Mouse (Mus musculus) hindbrain, embryonic 14.5 days (tissue): ENCODE data around the gene Tmem135. TPM values are rescaled to one million over a fixed set of nuclear protein-coding genes. Genes with fewer than 3 reads are reported as not detected.

Source experiments
- ATAC-seq: fragments of 200-750 bp; cut with Nextera tagmentation; 2 replicates; pipeline ENCODE4 v1.8.0; 2017; ENCODE audit warnings: moderate number of reproducible peaks, mild to moderate bottlenecking, moderate TSS enrichment, moderate library complexity; ENCODE audit not compliant: low FRiP score
- DNase-seq: peaks from one replicate; pipeline ENCODE4 v3.0.0-alpha.2; 2015; ENCODE audit warnings: low spot score
- H3K27ac ChIP-seq: fragments of 300-500 bp; sonication (generic); 2 replicates; pipeline ENCODE4 v1.5.1; 2014; ENCODE audit warnings: mild to moderate bottlenecking, moderate library complexity
- H3K27me3 ChIP-seq: fragments of 300-500 bp; sonication (generic); 2 replicates; pipeline ENCODE4 v1.6.1; 2014; ENCODE audit warnings: mild to moderate bottlenecking, low read length, mixed read lengths; ENCODE audit not compliant: control insufficient read depth, insufficient read depth
- H3K36me3 ChIP-seq: fragments of 300-500 bp; sonication (generic); replicated peaks from 2 replicates; pipeline ENCODE4 v1.6.1; 2014; ENCODE audit not compliant: control insufficient read depth, insufficient read depth
- H3K4me1 ChIP-seq: fragments of 300-500 bp; sonication (generic); replicated peaks from 2 replicates; pipeline ENCODE4 v1.6.1; 2014; ENCODE audit warnings: antibody characterized with exemption, low read length, mixed read lengths; ENCODE audit not compliant: control insufficient read depth, insufficient read depth
- H3K4me2 ChIP-seq: fragments of 300-500 bp; sonication (generic); replicated peaks from 2 replicates; pipeline ENCODE4 v1.6.1; 2014; ENCODE audit warnings: mild to moderate bottlenecking, moderate library complexity
- H3K4me3 ChIP-seq: fragments of 300-500 bp; sonication (generic); replicated peaks from 2 replicates; pipeline ENCODE4 v1.5.1; 2014; ENCODE audit warnings: mild to moderate bottlenecking, low read length
- H3K9ac ChIP-seq: fragments of 300-500 bp; sonication (generic); 2 replicates; pipeline ENCODE4 v1.6.1; 2014
- H3K9me3 ChIP-seq: fragments of 300-500 bp; sonication (generic); 2 replicates; pipeline ENCODE4 v1.6.1; 2016; ENCODE audit warnings: low read length; ENCODE audit not compliant: control insufficient read depth
- WGBS: fragments of 180-500 bp; shearing (Covaris S2); extraction: QIAGEN DNeasy Blood & Tissue Kit; methylation state at CpG from one replicate; pipeline ENCODE4 v1.1.7; 2014; 5-methylcytosine and 5-hydroxymethylcytosine counted together
- polyA plus RNA-seq: library from polyadenylated mRNA; unstranded; fragments of >200 nt; fragmentation: Nextera tagmentation; extraction: Ambion mirVana; gene quantifications from 2 replicates; pipeline ENCODE4 v1.2.1, GENCODE M21; 2014

The Tmem135 gene
- polyA plus RNA-seq, result 30.9 and 32.7 TPM in 2 replicates

DNA sequence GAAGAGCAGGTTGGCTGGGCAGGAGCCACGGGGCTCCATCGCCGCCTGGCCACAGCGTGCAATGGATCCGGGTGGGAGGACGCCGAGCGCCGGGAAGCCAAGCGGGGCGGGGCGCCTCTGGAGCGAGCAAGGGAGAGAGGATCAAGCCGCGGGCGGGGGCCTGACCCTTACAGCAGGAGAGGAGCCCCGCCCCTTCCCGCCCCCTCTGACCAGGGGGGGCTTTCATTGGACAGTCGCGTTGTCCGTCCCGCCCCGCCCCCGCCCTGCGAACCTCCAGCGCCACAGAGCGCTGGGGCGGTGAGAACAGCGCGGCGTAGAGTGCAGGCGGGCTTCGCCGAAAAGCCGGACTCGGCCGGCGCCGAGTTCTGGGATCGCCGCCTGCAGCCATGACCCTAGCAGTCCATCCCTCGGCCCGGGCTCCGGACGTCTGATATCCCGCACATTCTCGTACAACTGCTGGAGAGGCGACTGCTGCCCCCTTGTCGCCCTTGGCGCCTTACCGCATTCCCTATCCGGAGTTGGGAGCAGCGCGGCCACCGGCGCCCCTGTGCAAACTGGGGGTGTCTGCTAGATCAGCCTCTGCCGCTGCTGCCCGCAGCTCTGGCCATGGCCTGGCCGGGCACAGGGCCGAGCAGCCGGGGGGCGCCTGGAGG, at the start of gene Tmem135, which contains the start of gene Fzd4:
Gene Tmem135 (minus strand): TSS at position 142 of the 653 bp plus-strand sequence.
Gene Fzd4 (plus strand): TSS at position 275 of the 653 bp plus-strand sequence.
- peak; percentile 87 for DNase-seq
- Histone ChIP-seq H3K9ac (peak within 1 kb of the TSS; percentile 75), H3K9me3 (no peaks in the 10 kb centered on the region), H3K4me1 (peaks cover 9% of the 10 kb centered on the region), H3K4me2 (peak within 1 kb of the TSS; percentile 96), H3K27me3 (peaks cover 7% of the 10 kb centered on the region), H3K36me3 (no peaks in the 10 kb centered on the region), H3K4me3 (peak within 1 kb of the TSS; percentile 57), H3K27ac (peak within 1 kb of the TSS; percentile 61)
- peak; percentile 96 for ATAC-seq
- 0% methylated on average over 37 of the region's 62 CpGs for WGBS

GRCm38 (mm10) chr7:89450312-89450711, 46.3 kb upstream of the Tmem135 start:
- no peak for ATAC-seq
- Histone ChIP-seq H3K27ac (no peak overlapping the region), H3K4me3 (no peak overlapping the region), H3K36me3 (no peaks in the 10 kb centered on the region), H3K27me3 (no peaks in the 10 kb centered on the region), H3K4me1 (no peaks in the 10 kb centered on the region), H3K9me3 (no peaks in the 10 kb centered on the region), H3K4me2 (no peak overlapping the region), H3K9ac (no peak overlapping the region)
- 72% methylated on average over 2 of the region's 2 CpGs for WGBS
- DNase-seq, result no peak

DNA sequence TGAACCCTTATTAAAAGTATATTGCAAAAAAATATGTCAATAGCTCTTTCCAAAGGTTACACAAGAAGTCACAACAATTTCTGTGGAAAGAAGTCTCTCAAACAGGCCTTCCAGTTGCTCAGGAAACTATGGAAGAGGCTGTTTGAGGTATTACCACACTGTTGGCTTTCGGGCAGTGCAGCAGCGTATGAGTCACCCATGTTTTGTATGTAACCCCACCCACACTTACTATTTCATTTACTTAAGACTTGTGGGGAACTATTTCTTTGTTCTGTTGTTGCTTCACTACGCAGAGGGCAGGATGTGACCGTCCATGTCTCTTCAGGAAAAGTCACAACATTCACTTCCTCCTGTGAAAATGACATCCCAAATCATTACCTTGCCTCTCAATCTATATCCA, 41.1 kb upstream of the Tmem135 start:
- H3K4me1 ChIP-seq, result no peaks in the 10 kb centered on the region
- no peak overlapping the region for H3K9ac ChIP-seq
- no peaks in the 10 kb centered on the region for H3K27me3 ChIP-seq
- WGBS, result 87% methylated on average over 4 of the region's 4 CpGs
- no peak for ATAC-seq
- H3K4me2 ChIP-seq, result no peak overlapping the region
- H3K27ac ChIP-seq, result no peak overlapping the region
- H3K4me3 ChIP-seq, result no peak overlapping the region
- no peaks in the 10 kb centered on the region for H3K36me3 ChIP-seq
- H3K9me3 ChIP-seq, result no peaks in the 10 kb centered on the region
- DNase-seq, result no peak

DNA sequence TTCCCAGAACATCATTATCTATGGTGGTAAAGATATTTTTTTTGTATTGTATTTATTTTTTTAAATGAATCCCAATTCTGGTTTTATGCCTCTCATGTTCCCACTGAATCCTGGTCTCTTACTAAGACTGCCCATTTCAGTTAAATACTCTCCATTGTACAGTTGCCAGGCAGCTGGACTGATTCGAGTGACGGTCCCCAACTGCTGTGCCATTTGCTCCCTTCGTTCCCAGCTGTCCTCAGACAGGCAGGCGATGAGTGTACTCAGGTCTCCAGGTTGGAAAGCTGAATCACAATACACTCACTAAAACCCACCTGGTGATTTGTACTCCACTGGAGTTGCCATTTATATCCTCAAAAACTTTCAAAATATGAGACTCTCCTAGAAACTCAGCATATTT, 38.2 kb upstream of the Tmem135 start:
- Histone ChIP-seq H3K27me3 (no peaks in the 10 kb centered on the region), H3K4me1 (no peaks in the 10 kb centered on the region), H3K4me3 (no peak overlapping the region), H3K9me3 (no peaks in the 10 kb centered on the region), H3K9ac (no peak overlapping the region), H3K27ac (no peak overlapping the region), H3K36me3 (no peaks in the 10 kb centered on the region), H3K4me2 (no peak overlapping the region)
- no peak for DNase-seq
- WGBS, result 54% methylated on average over 4 of the region's 4 CpGs
- ATAC-seq, result no peak

GRCm38 (mm10) chr7:89441291-89441690, 37.3 kb upstream of the Tmem135 start:
- Histone ChIP-seq H3K4me1 (no peaks in the 10 kb centered on the region), H3K36me3 (no peaks in the 10 kb centered on the region), H3K27me3 (no peaks in the 10 kb centered on the region), H3K27ac (no peak overlapping the region), H3K4me2 (no peak overlapping the region), H3K9ac (no peak overlapping the region), H3K9me3 (no peaks in the 10 kb centered on the region), H3K4me3 (no peak overlapping the region)
- DNase-seq (no peak), ATAC-seq (no peak)
- WGBS, result 79% methylated on average over 7 of the region's 7 CpGs

GRCm38 (mm10) chr7:89437589-89437988, 33.6 kb upstream of the Tmem135 start:
- Histone ChIP-seq H3K4me2 (no peak overlapping the region), H3K4me3 (no peak overlapping the region), H3K9me3 (no peaks in the 10 kb centered on the region), H3K27ac (no peak overlapping the region), H3K36me3 (no peaks in the 10 kb centered on the region), H3K27me3 (no peaks in the 10 kb centered on the region), H3K4me1 (no peaks in the 10 kb centered on the region), H3K9ac (no peak overlapping the region)
- ATAC-seq, result peak; percentile 43; the same call in 1 of the 2 replicates
- DNase-seq, result peak; percentile 55
- WGBS, result 47% methylated on average over 4 of the region's 4 CpGs

DNA sequence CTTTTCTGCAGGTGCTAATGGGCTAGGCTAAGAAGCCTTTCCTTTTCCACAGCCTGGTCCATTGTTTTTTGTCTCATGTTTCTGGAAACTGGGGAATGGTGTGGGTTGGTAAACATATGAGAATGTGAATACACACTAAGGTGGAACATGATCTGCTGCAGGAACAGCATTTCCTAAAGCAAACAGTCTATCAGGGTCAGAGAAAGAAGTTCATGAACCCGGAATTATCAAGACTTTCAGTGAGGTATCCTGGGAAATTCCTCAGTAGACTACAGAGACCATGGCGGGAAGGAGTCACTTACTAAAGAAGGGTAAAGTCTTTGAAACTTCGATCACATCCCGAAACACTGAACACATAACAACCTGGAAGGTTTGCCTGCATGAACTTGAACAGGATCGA, 32.4 kb upstream of the Tmem135 start:
- Histone ChIP-seq H3K27me3 (no peaks in the 10 kb centered on the region), H3K4me3 (no peak overlapping the region), H3K27ac (no peak overlapping the region), H3K4me2 (no peak overlapping the region), H3K36me3 (no peaks in the 10 kb centered on the region), H3K9ac (no peak overlapping the region), H3K9me3 (no peaks in the 10 kb centered on the region), H3K4me1 (no peaks in the 10 kb centered on the region)
- 89% methylated on average over 5 of the region's 5 CpGs for WGBS
- no peak for DNase-seq
- ATAC-seq, result no peak

GRCm38 (mm10) chr7:89433893-89434616, 30.0 kb upstream of the Tmem135 start:
- Histone ChIP-seq H3K9me3 (no peaks in the 10 kb centered on the region), H3K36me3 (no peaks in the 10 kb centered on the region), H3K4me2 (no peak overlapping the region), H3K27ac (no peak overlapping the region), H3K27me3 (no peaks in the 10 kb centered on the region), H3K9ac (no peak overlapping the region), H3K4me3 (no peak overlapping the region), H3K4me1 (no peaks in the 10 kb centered on the region)
- ATAC-seq (no peak), DNase-seq (no peak)
- 52% methylated on average over 8 of the region's 8 CpGs for WGBS

- no peaks in the 10 kb centered on the region for H3K27me3 ChIP-seq
Observed at GRCm38 (mm10) chr7:89433193-89433892, 29.3 kb upstream of the Tmem135 start.

More at GRCm38 (mm10) chr7:89433193-89433892, 29.3 kb upstream of the Tmem135 start:
- no peak for DNase-seq
- ATAC-seq, result no peak
- Histone ChIP-seq H3K4me3 (no peak overlapping the region), H3K27ac (no peak overlapping the region), H3K9ac (no peak overlapping the region), H3K36me3 (no peaks in the 10 kb centered on the region), H3K9me3 (no peaks in the 10 kb centered on the region), H3K4me2 (no peak overlapping the region), H3K4me1 (no peaks in the 10 kb centered on the region)
- WGBS, result 68% methylated on average over 9 of the region's 9 CpGs
